Mouse (Mus musculus) MEL (cell line): ENCODE measurements around the gene Usp29. TPM values are rescaled to one million over a fixed set of nuclear protein-coding genes. Genes with fewer than 3 reads are reported as not detected.

Experiments used
- DNase-seq: peaks from one replicate; pipeline ENCODE4 v3.0.0; 2011; ENCODE audit warnings: low read depth, low spot score
- H3K27ac ChIP-seq: 2 replicates; pipeline ENCODE4 v1.5.1; 2012; ENCODE audit warnings: low read depth, mild to moderate bottlenecking, control low read depth, low read length, moderate library complexity; ENCODE audit not compliant: control insufficient read depth
- H3K27me3 ChIP-seq, 2 experiments: fragments of 150-350 bp in 1 of 2; sonication (generic) in 1 of 2; 2 replicates each; pipeline ENCODE4 v1.6.1; 2012; ENCODE audit warnings: low read length in 2 of 2, mild to moderate bottlenecking in 2 of 2, improper control_type of control experiment in 1 of 2, moderate library complexity in 1 of 2; ENCODE audit not compliant: insufficient read depth in 2 of 2, control insufficient read depth in 1 of 2
- H3K36me3 ChIP-seq, 2 experiments: 2 replicates each; pipeline ENCODE4 v1.6.1; 2012 to 2014; ENCODE audit warnings: low read length in 2 of 2, improper control_type of control experiment in 1 of 2, inconsistent platforms in 1 of 2, mild to moderate bottlenecking in 1 of 2; ENCODE audit not compliant: insufficient read depth in 2 of 2, control insufficient read depth in 1 of 2
- H3K4me1 ChIP-seq, 2 experiments: fragments of 150-350 bp in 1 of 2; sonication (generic) in 1 of 2; 2 replicates each; pipeline ENCODE4 v1.6.1; 2012; ENCODE audit warnings: low read length in 2 of 2, improper control_type of control experiment in 1 of 2, mild to moderate bottlenecking in 1 of 2; ENCODE audit not compliant: insufficient read depth in 2 of 2, control insufficient read depth in 1 of 2
- H3K4me3 ChIP-seq, 2 experiments: fragments of 150-350 bp in 1 of 2; sonication (generic) in 1 of 2; 2 replicates each; pipeline ENCODE4 v1.5.1; 2012; ENCODE audit warnings: low read depth in 2 of 2, low read length in 2 of 2, mild to moderate bottlenecking in 2 of 2, moderate library complexity in 2 of 2, control low read depth in 1 of 2, improper control_type of control experiment in 1 of 2; ENCODE audit not compliant: control insufficient read depth in 1 of 2, insufficient read depth in 1 of 2
- H3K79me2 ChIP-seq: 2 replicates; pipeline ENCODE4 v1.6.1; 2012; ENCODE audit warnings: mild to moderate bottlenecking, low read length, moderate library complexity; ENCODE audit not compliant: control insufficient read depth, poor library complexity, insufficient read depth
- H3K9ac ChIP-seq: 2 replicates; pipeline ENCODE4 v1.6.1; 2012; ENCODE audit warnings: low read depth, mild to moderate bottlenecking, control low read depth, low read length, moderate library complexity; ENCODE audit not compliant: control insufficient read depth, poor library complexity, severe bottlenecking
- H3K9me3 ChIP-seq: fragments of 150-350 bp; sonication (generic); replicated peaks from 2 replicates; pipeline ENCODE4 v1.6.1; 2012; ENCODE audit warnings: mild to moderate bottlenecking, low read length, improper control_type of control experiment, moderate library complexity; ENCODE audit not compliant: insufficient read depth
- E2F4 ChIP-seq: IDR thresholded peaks from 2 replicates; pipeline ENCODE4 v1.6.1; 2011; ENCODE audit warnings: low read depth, low read length, improper control_type of control experiment, borderline replicate concordance
- EP300 ChIP-seq, 2 experiments: IDR thresholded peaks; 2 replicates each; pipeline ENCODE4 v1.6.1; 2011; ENCODE audit warnings: improper control_type of control experiment in 2 of 2, low read length in 2 of 2, low read depth in 1 of 2, mild to moderate bottlenecking in 1 of 2
- HCFC1 ChIP-seq: IDR thresholded peaks from 2 replicates; pipeline ENCODE4 v1.6.1; 2012; ENCODE audit warnings: low read depth, mild to moderate bottlenecking, inconsistent platforms, low read length, improper control_type of control experiment, moderate library complexity
- JUND ChIP-seq: IDR thresholded peaks from 2 replicates; pipeline ENCODE4 v1.6.1; 2011; ENCODE audit warnings: low read depth, mild to moderate bottlenecking, improper control_type of control experiment, low read length
- MAZ ChIP-seq: IDR thresholded peaks from 2 replicates; pipeline ENCODE4 v1.6.1; 2012; ENCODE audit warnings: low read depth, mild to moderate bottlenecking, inconsistent platforms, low read length, improper control_type of control experiment
- MXI1 ChIP-seq: IDR thresholded peaks from 2 replicates; pipeline ENCODE4 v1.6.1; 2011; ENCODE audit warnings: mild to moderate bottlenecking, low read depth, low read length, improper control_type of control experiment
- MYC ChIP-seq: IDR thresholded peaks from 2 replicates; pipeline ENCODE4 v1.6.1; 2011; ENCODE audit warnings: low read depth, mild to moderate bottlenecking, low read length, improper control_type of control experiment, moderate library complexity
- POLR2A ChIP-seq, 2 experiments: IDR thresholded peaks; 2 replicates each; pipeline ENCODE4 v1.6.1; 2011 to 2012; ENCODE audit warnings: low read length in 2 of 2, mild to moderate bottlenecking in 2 of 2, control low read depth in 1 of 2, improper control_type of control experiment in 1 of 2, low read depth in 1 of 2, moderate library complexity in 1 of 2; ENCODE audit not compliant: control insufficient read depth in 1 of 2, insufficient read depth in 1 of 2, poor library complexity in 1 of 2
- RAD21 ChIP-seq: IDR thresholded peaks from 2 replicates; pipeline ENCODE4 v1.6.1; 2011; ENCODE audit warnings: mild to moderate bottlenecking, low read depth, low read length, improper control_type of control experiment
- SIN3A ChIP-seq: IDR thresholded peaks from 2 replicates; pipeline ENCODE4 v1.6.1; 2012; ENCODE audit warnings: low read length, improper control_type of control experiment, inconsistent platforms
- SMC3 ChIP-seq: IDR thresholded peaks from 2 replicates; pipeline ENCODE4 v1.6.1; 2011; ENCODE audit warnings: low read depth, low read length, improper control_type of control experiment
- TCF12 ChIP-seq: IDR thresholded peaks from 2 replicates; pipeline ENCODE4 v1.6.1; 2014; ENCODE audit warnings: low read depth, mild to moderate bottlenecking, inconsistent platforms, low read length, improper control_type of control experiment, moderate library complexity
- UBTF ChIP-seq: IDR thresholded peaks from 2 replicates; pipeline ENCODE4 v1.6.1; 2012; ENCODE audit warnings: low read depth, mild to moderate bottlenecking, inconsistent platforms, low read length, improper control_type of control experiment, moderate library complexity, borderline replicate concordance; ENCODE audit not compliant: insufficient read depth
- USF1 ChIP-seq: IDR thresholded peaks from 2 replicates; pipeline ENCODE4 v1.6.1; 2014; ENCODE audit warnings: low read depth, mild to moderate bottlenecking, inconsistent platforms, low read length, improper control_type of control experiment, moderate library complexity
- ZC3H11A ChIP-seq: IDR thresholded peaks from 2 replicates; pipeline ENCODE4 v1.6.1; 2012; ENCODE audit warnings: low read depth, mild to moderate bottlenecking, inconsistent platforms, low read length, improper control_type of control experiment
- ZKSCAN1 ChIP-seq: IDR thresholded peaks from 2 replicates; pipeline ENCODE4 v1.6.1; 2012; ENCODE audit warnings: low read depth, mild to moderate bottlenecking, inconsistent platforms, low read length, improper control_type of control experiment, moderate library complexity
- ZMIZ1 ChIP-seq: IDR thresholded peaks from 2 replicates; pipeline ENCODE4 v1.6.1; 2012; ENCODE audit warnings: low read depth, mild to moderate bottlenecking, inconsistent platforms, low read length, improper control_type of control experiment, moderate library complexity
- polyA plus RNA-seq, 2 experiments: library from polyadenylated mRNA; stranded (reverse) in 1 of 2; unstranded in 1 of 2; fragments of >175 nt in 1 of 2; fragments of >200 nt in 1 of 2; gene quantifications; 2 replicates each; pipeline versions ENCODE4 v1.2.1 to v1.2.4; 2012; ENCODE audit warnings: low replicate concordance in 2 of 2, low read depth in 1 of 2; ENCODE audit not compliant: insufficient read length in 2 of 2, insufficient read depth in 1 of 2, missing spikeins in 1 of 2
- total RNA-seq: library from RNA; depleted of rRNA; stranded (reverse); fragments of 300-350 nt; gene quantifications from 2 replicates; pipeline ENCODE4 v1.2.3, GENCODE M21; 2012

The Usp29 gene
- total and polyA plus RNA-seq, 3 experiments = not detected

GRCm38 (mm10) chr7:6696241-6697045 is 33.9 kb upstream of the Usp29 start, which contains the start of gene Zim1:
Gene Zim1, minus strand, starts transcription at chr7:6696450.
- no peak within 1 kb of the TSS for H3K4me3 ChIP-seq
- no peaks in the 10 kb centered on the region for H3K9me3 ChIP-seq
- no peaks in the 10 kb centered on the region for H3K4me1 ChIP-seq
- H3K27ac ChIP-seq = no peak within 1 kb of the TSS
- no peak within 1 kb of the TSS for H3K9ac ChIP-seq
- no peaks in the 10 kb centered on the region for H3K79me2 ChIP-seq
- no peak for TF ChIP-seq RAD21
- no peak for TF ChIP-seq EP300 (IDR thresholded peaks at IDR 0.05; ENCODE audit: low read depth in 1 of 2, low read length in 2 of 2)
- no peak for TF ChIP-seq SMC3
- no peaks in the 10 kb centered on the region for H3K27me3 ChIP-seq
- no peaks in the 10 kb centered on the region for H3K36me3 ChIP-seq
- no peak for DNase-seq

GRCm38 (mm10) chr7:6699230-6699629 is 31.1 kb upstream of the Usp29 start:
- no peaks in the 10 kb centered on the region for H3K27me3 ChIP-seq
- DNase-seq = no peak
- H3K4me1 ChIP-seq = no peaks in the 10 kb centered on the region
- H3K9me3 ChIP-seq = no peaks in the 10 kb centered on the region
- no peak overlapping the region for H3K27ac ChIP-seq
- H3K9ac ChIP-seq = no peak overlapping the region
- no peaks in the 10 kb centered on the region for H3K36me3 ChIP-seq
- H3K79me2 ChIP-seq = no peaks in the 10 kb centered on the region
- no peak for TF ChIP-seq MYC
- no peak for TF ChIP-seq ZC3H11A
- no peak for TF ChIP-seq USF1
- TF ChIP-seq JUND = no peak
- no peak for TF ChIP-seq UBTF
- no peak for TF ChIP-seq ZKSCAN1
- TF ChIP-seq POLR2A (IDR thresholded peaks at IDR 0.05; ENCODE audit: control insufficient read depth in 1 of 2, insufficient read depth in 1 of 2, low read depth in 1 of 2, low read length in 2 of 2, poor library complexity in 1 of 2) = no peak
- no peak for TF ChIP-seq E2F4
- TF ChIP-seq ZMIZ1 = no peak
- TF ChIP-seq TCF12 = no peak
- TF ChIP-seq HCFC1 = no peak
- TF ChIP-seq MXI1 = no peak
- TF ChIP-seq EP300 (IDR thresholded peaks at IDR 0.05; ENCODE audit: low read depth in 1 of 2, low read length in 2 of 2) = no peak
- no peak for TF ChIP-seq SIN3A
- TF ChIP-seq MAZ = no peak
- H3K4me3 ChIP-seq = no peak overlapping the region
